Mouse (Mus musculus) heart, postnatal 25 days (tissue): Measurements from ENCODE around the gene Cox7b. TPM values are rescaled to one million over a fixed set of nuclear protein-coding genes. Genes with fewer than 3 reads are reported as not detected.
"Not testable (repeated sequence)": the region's sequence is repeated elsewhere in the genome, so short reads cannot be mapped to it uniquely, and the experiment has no call there.

Source experiments
- DNase-seq: peaks from one replicate; pipeline ENCODE4 v3.0.0; 2022; ENCODE audit warnings: low spot score
- intact Hi-C: fragments of 180-260 bp; cut with DNase I; formaldehyde crosslinking; loops from one replicate; pipeline ENCODE4 v1.15.1; 2025
- total RNA-seq, 2 experiments: library from RNA; stranded (reverse); gene quantifications; 2 replicates each; pipeline ENCODE4 v1.2.3; 2021

Gene Cox7b
- total RNA-seq, result 1,000 to 10,000 TPM; 1,708 to 1,778 TPM

- intact Hi-C loops, result loop anchor here (10.0 kb wide), 1 partner anchor 151 kb away; no protein-coding TSS in a partner anchor
- DNase-seq, result peak; percentile 42
These were observed at the start of gene Cox7b for GRCm38 (mm10) chrX:106015571-106016322. TSS of gene Cox7b (plus strand) at chrX:106015700.

GRCm38 (mm10) chrX:106001605-106002004 lies 13.9 kb upstream of the Cox7b start:
- intact Hi-C loops, result no loop called here
- DNase-seq, result no peak

DNA sequence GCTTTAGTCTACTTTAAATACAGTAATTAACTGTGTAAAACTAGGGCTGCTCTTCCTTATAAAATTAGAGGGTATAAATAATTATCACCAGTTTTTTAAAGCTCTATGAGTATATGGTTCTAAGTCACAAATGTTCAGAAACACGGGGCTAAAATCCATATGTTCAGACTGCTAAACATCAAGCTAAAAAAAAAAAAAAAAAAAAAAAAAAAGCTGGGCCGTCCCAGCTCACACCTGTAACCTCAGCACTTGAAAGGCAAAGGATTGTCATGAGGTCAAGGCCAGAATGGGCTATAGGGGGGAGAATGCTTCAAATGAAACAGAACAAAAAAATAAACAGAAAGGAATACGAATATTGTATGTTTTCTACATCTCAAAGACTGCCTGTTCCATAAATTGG lies 4.7 kb upstream of the Cox7b start:
- no peak for DNase-seq
- intact Hi-C loops, result loop anchor here (5.0 to 10.0 kb wide), 2 partner anchors 83 to 146 kb away; partner anchors contain the start of gene Atrx

- intact Hi-C loops, result loop anchor here (5.0 to 10.0 kb wide), 2 partner anchors 84 to 147 kb away; partner anchors contain the start of gene Atrx
- peak; percentile 80 for DNase-seq
These were observed 3.9 kb upstream of the Cox7b start, which contains the start of gene Magt1 for GRCm38 (mm10) chrX:106011465-106012159. TSS of gene Magt1 (minus strand) at chrX:106011906.

- intact Hi-C loops, result loop anchor here (5.0 to 10.0 kb wide), 2 partner anchors 85 to 148 kb away; partner anchors contain the start of gene Atrx
These were observed 2.9 kb upstream of the Cox7b start for GRCm38 (mm10) chrX:106012559-106012958.

DNA sequence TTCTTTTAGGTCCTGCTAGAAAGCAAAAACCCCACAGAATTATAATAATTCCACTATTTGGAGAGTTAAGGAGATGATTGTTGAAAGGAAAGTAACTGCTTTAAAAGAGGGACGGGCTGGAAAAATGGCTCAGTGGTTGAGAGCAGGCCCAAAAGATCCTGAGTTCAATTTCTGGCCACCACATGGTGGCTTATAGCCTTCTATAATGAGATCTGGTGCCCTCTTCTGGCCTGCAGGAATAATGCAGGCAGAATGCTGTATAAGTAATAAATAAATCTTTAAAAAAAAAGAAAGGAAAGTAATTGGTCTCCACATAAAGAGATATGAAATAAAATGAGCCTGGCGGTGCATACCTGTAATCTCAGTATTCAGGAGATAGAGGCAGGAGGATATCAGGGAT lies 2.3 kb upstream of the Cox7b start:
- DNase-seq, result no peak
- intact Hi-C loops, result loop anchor here (5.0 to 10.0 kb wide), 2 partner anchors 86 to 148 kb away; partner anchors contain the start of gene Atrx

More at GRCm38 (mm10) chrX:106012559-106012958, 2.9 kb upstream of the Cox7b start:
- no peak for DNase-seq

DNA sequence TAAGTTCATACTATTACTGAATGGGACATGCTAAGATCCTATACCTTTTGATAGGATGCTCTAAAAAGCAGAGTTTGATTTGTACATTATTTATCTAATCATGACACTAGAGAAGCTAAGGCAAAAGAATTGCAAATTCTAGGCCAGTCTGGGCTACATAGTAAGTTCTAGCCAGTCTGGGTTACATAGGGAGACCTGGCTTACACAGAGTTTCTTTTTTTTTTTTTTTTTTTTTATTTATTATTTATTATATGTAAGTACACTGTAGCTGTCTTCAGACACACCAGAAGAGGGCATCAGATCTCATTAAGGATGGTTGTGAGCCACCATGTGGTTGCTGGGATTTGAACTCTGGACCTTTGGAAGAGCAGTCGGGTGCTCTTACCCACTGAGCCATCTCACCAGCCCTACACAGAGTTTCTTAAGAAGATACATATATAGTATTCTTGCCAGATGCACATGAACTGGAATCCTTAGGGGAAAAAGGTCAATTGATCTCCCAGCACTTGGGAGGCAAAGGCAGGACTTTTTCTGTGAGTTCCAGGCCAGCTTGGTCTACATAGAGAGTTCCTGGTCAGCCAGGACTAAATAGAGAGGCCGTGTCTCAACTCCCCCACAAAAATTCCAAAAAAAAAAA lies 641 bp upstream of the Cox7b start:
- intact Hi-C loops, result loop anchor here (5.0 to 10.0 kb wide), 2 partner anchors 88 to 150 kb away; partner anchors contain the start of gene Atrx

GRCm38 (mm10) chrX:106017102-106017501 lies 1.6 kb downstream of the Cox7b start:
- DNase-seq, result no peak
- intact Hi-C loops, result loop anchor here (10.0 kb wide), 1 partner anchor 152 kb away; no protein-coding TSS in a partner anchor

More for the DNA sequence above, 641 bp upstream of the Cox7b start:
- not testable (repeated sequence) for DNase-seq

DNA sequence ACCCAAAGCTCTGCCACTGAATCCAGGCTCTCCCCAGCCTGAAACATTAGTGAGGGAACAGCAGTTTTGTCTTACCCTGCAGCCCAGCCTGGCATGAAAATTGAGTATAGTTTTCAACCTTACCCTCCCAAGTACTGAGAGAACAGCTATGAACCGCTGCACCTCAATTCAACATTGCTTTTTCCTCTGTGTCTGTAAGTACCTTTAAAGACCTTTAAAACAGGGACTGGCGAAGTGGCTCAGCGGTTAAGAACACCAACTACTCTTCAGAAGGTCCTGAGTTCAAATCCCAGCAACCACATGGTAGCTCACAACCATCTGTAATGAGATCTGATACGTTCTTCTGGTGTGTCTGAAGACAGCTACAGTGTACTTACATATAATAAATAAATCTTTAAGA lies 2.0 kb downstream of the Cox7b start:
- intact Hi-C loops, result loop anchor here (10.0 kb wide), 1 partner anchor 153 kb away; no protein-coding TSS in a partner anchor
- no peak for DNase-seq

DNA sequence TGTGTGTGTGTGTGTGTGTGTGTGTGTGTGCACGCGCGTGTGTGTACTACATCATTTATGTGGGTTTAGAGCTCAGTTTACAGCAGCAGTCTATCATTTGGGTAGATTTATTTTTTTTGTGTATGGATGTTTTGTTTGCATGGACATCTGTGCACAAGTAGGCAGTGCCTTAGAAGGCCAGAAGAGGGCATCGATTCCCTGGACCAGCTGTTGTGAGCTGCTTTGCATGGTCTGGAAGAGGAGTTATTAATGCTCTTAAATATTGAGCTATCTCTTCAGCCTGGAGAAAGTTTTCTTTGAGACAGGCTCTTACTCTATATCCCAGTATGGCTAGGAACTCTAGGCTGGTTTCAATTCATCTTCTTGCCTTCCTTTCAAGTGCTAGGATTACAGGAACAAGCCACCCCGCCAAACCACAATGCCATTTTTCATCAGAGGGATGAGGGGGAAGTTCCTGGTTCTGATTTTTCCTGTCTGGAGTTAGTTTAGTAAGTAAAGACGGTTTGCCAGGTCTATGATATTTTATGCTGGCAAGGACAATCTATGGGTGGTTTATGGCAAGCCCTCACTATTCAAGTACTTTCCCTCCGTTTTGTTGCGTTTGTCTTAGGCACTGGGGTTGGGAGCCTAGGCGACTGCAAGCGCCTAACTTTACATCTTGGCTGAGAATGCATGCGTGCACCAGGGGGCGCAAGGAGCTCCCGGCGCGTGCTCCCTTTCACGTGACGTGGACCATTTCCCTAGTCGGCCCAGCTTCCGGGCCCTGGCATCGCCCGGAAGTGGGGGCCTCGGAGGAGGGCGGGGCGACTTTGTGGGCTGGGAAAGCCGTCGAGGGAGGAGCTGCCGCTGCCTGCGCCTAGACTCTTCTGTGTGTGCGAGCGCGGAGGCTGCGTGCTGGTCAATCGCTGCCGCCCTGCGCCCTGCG lies 11.2 kb downstream of the Cox7b start, which contains the start of gene Atp7a:
Gene Atp7a (plus strand): TSS at position 859 of the 925 bp plus-strand sequence.
- peak; percentile 79 for DNase-seq
- intact Hi-C loops, result loop anchor here (2.0 to 5.0 kb wide), 4 partner anchors 61 to 161 kb away; partner anchors contain the start of gene Pgk1

- intact Hi-C loops, result loop anchor here (2.0 to 5.0 kb wide), 4 partner anchors 60 to 160 kb away; partner anchors contain the start of gene Pgk1
These were observed 11.8 kb downstream of the Cox7b start for GRCm38 (mm10) chrX:106027343-106027674.

DNA sequence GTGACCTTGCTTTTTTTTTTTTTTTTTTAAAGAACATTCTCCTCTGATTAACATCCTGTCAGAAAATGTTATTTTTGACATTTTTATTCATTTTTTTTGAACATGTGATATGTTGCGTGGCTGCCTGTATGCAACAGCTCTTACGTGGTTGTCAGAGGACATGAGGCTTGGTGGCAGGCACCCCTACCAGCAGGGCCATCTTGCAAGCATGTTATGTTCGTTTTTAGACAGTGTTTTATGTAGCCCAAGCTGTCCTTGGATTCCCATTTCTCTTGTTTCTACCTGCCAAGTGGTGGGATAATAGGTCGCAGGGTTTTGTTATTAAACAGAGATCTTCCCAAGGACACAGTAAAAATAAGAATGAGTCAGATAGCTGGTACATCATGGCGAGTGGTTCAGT lies 14.7 kb downstream of the Cox7b start:
- intact Hi-C loops, result no loop called here
- no peak for DNase-seq

More at GRCm38 (mm10) chrX:106027343-106027674, 11.8 kb downstream of the Cox7b start:
- no peak for DNase-seq

GRCm38 (mm10) chrX:106031124-106031523 lies 15.6 kb downstream of the Cox7b start:
- intact Hi-C loops, result no loop called here
- DNase-seq, result no peak

DNA sequence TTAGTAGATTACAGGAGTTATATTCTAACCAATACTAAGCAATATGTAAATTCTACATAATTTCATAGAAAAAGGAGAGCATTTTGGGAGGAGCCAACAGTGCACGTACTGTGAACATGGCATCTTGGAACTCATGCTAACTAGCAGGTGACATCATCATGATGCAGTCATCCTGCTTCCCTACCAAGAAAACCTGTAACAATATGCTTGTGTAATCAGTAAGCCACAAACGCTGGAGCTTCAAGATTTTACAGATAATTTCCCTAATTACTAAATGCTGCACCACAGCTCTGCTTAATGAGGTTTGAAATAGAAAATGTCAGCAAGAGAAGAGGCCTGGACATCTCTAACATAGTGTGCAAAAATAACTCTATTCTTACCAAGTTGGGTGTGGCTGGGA lies 20.2 kb downstream of the Cox7b start:
- intact Hi-C loops, result no loop called here

DNA sequence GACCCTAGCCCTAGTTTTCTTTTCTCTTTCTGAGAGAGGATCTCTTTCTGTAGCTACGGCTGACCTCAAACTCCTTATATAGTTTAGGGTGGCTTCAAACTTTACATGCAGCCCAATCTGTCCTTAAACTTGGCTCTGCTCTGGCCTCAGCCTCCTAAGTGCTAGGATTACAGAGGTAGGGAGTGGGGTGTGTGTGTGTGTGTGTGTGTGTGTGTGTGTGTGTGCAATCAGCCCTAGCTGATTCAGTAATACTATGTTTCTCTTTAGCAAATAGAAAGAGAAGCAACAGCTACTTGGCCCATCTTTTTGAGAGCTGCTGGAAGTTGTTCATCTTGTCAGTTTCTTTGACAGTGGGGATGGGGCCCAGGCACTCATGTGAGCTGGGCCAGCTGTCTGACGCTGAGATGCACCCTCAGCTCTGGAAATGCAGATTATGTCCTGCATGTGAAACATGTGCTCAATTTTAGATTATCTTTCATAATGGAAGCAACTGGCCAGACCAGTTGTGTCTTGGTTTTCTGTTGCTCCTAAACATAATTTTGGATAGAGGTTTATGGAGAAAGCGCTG lies 21.8 kb downstream of the Cox7b start:
- no peak for DNase-seq
- intact Hi-C loops, result no loop called here

More for the DNA sequence above, 20.2 kb downstream of the Cox7b start:
- DNase-seq, result no peak

- DNase-seq, result no peak
- intact Hi-C loops, result no loop called here
These were observed 28.5 kb downstream of the Cox7b start for GRCm38 (mm10) chrX:106043863-106044617.

GRCm38 (mm10) chrX:106045455-106045854 lies 30.0 kb downstream of the Cox7b start:
- intact Hi-C loops, result no loop called here

DNA sequence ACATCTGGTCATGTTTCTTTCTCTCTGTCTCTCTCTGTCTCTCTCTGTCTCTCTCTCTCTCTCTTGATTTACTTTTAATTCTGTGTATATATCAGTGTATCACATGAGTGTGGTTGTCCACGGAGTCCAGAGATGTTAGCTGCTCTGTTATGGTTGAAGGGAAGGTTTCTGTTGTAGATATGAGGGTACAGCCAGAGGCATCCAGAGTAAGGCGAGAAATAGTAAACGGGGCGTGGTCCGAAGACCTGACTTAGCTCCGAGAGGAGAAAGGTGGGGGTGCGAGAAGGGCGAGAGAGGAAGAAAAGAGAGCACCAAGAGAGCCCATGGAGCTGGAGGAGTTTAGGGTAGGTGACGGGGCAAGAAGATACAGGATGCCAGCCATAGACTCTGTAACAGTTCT lies 30.4 kb downstream of the Cox7b start:
- intact Hi-C loops, result no loop called here

More at GRCm38 (mm10) chrX:106045455-106045854, 30.0 kb downstream of the Cox7b start:
- no peak for DNase-seq

More for the DNA sequence above, 30.4 kb downstream of the Cox7b start:
- no peak for DNase-seq
